Mouse (Mus musculus) midbrain, embryonic 15.5 days (tissue): Measurements from ENCODE around the gene Nars2. TPM values are rescaled to one million over a fixed set of nuclear protein-coding genes. Genes with fewer than 3 reads are reported as not detected.

Experiments
- ATAC-seq: fragments of 200-750 bp; cut with Nextera tagmentation; replicated peaks from 2 replicates; pipeline ENCODE4 v1.8.0; 2017; ENCODE audit warnings: moderate TSS enrichment
- H3K27ac ChIP-seq: fragments of 300-500 bp; sonication (generic); 2 replicates; pipeline ENCODE4 v1.5.1; 2015; ENCODE audit warnings: mild to moderate bottlenecking, inconsistent platforms
- H3K27me3 ChIP-seq: fragments of 300-500 bp; sonication (generic); replicated peaks from 2 replicates; pipeline ENCODE4 v1.6.1; 2015; ENCODE audit warnings: inconsistent platforms
- H3K36me3 ChIP-seq: fragments of 300-500 bp; sonication (generic); replicated peaks from 2 replicates; pipeline ENCODE4 v1.6.1; 2015; ENCODE audit warnings: inconsistent platforms
- H3K4me1 ChIP-seq: fragments of 300-500 bp; sonication (generic); 2 replicates; pipeline ENCODE4 v1.6.1; 2015; ENCODE audit warnings: inconsistent platforms
- H3K4me2 ChIP-seq: fragments of 300-500 bp; sonication (generic); 2 replicates; pipeline ENCODE4 v1.6.1; 2015; ENCODE audit warnings: inconsistent platforms, mild to moderate bottlenecking, moderate library complexity
- H3K4me3 ChIP-seq: fragments of 300-500 bp; sonication (generic); 2 replicates; pipeline ENCODE4 v1.5.1; 2015; ENCODE audit warnings: mild to moderate bottlenecking, inconsistent platforms
- H3K9ac ChIP-seq: fragments of 300-500 bp; sonication (generic); 2 replicates; pipeline ENCODE4 v1.6.1; 2015; ENCODE audit warnings: mild to moderate bottlenecking, inconsistent platforms
- H3K9me3 ChIP-seq: fragments of 300-500 bp; sonication (generic); 2 replicates; pipeline ENCODE4 v1.6.1; 2016; ENCODE audit warnings: inconsistent platforms
- WGBS: fragments of 180-500 bp; shearing (Covaris S2); methylation state at CpG from one replicate; pipeline ENCODE4 v1.1.7; 2015; ENCODE audit warnings: mixed read lengths; 5-methylcytosine and 5-hydroxymethylcytosine counted together
- polyA plus RNA-seq: library from polyadenylated mRNA; unstranded; fragments of >200 nt; fragmentation: Nextera tagmentation; extraction: Ambion mirVana; gene quantifications from 2 replicates; pipeline ENCODE4 v1.2.1, GENCODE M21; 2015

Gene Nars2
- polyA plus RNA-seq, 1 experiment from 2014 or later: 17.5 TPM

DNA sequence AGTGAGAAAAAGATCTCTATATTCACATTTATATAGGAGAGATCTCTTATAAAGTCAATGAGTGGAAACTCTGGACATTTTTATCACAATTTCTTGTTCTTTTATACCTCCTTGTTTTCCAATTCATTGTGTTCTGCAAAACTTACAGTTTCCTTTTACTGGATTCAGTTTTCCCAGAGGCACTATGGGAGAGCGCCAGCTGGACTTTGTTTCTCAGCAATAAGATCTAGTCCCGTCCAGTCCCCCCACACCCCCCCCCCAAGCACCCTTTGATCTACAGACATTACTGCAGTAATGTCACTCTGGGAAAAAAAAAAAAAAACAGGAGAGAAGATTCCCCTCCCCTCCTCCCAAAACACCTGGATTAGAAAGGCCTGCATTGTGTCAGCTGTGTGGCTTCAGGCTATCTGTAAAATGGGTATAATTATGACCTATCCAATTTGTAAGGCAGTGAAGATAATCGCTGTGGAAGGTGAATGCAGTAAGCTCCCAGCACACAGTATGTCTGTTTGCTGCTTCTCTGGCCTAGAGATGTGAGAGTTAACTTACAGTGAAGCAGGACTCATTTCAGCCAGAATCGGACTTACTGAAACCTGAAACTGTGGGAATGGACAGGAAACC lies 129.4 kb downstream of the Nars2 start:
- 36% methylated on average over 4 of the region's 4 CpGs for WGBS
- peak overlapping the region; percentile 79 for H3K4me3 ChIP-seq
- H3K27me3 ChIP-seq: no peaks in the 10 kb centered on the region
- peak overlapping the region; percentile 91 for H3K9ac ChIP-seq
- peaks cover 17% of the 10 kb centered on the region for H3K4me1 ChIP-seq
- no peak; the same call in 1 of the 2 replicates for ATAC-seq
- peak overlapping the region; percentile 82 for H3K27ac ChIP-seq
- H3K9me3 ChIP-seq: no peaks in the 10 kb centered on the region
- H3K36me3 ChIP-seq: no peaks in the 10 kb centered on the region
- H3K4me2 ChIP-seq: peak overlapping the region; percentile 76

DNA sequence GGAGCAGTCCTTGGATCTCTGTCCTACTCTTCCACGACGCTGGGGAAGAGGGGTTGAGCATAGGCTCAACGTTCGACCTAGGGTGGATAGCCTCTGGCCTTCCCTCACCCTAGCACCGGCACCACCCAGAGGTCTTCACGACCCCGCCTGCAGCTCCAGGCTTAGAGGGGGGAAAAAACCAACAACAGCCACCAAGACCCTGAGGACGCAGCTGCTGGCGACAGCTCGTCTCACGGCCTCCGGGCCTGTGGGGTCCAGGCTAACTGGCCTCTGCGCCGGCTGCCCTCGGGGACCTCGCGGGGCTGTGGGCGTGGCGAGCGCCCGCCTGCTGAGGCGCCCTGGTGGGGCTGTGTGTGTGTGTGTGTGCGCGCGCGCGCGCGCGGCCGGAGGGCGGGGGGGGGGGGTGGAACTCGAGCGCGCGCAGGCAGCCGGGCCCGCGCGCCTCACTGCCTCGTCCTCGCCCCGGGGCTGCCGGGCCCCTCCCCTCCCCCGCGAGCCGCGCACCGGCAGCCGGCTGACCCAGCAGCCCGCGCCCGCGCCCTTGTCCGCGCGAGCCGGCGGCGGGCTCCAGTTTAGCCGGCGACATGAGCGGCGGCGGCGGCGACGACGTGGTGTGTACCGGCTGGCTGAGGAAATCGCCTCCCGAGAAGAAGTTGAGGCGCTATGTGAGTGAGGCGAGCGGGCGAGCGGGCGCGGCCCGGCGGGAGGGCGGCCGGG lies 130.1 kb downstream of the Nars2 start, which contains the start of gene Gab2:
Gene Gab2, plus strand, starts transcription at position 345 of the 717 bp plus-strand sequence.
- Histone ChIP-seq H3K4me3 (peak within 1 kb of the TSS; percentile 79), H3K27me3 (no peaks in the 10 kb centered on the region), H3K4me1 (peaks cover 17% of the 10 kb centered on the region), H3K4me2 (peak within 1 kb of the TSS; percentile 76), H3K9me3 (no peaks in the 10 kb centered on the region), H3K27ac (peak within 1 kb of the TSS; percentile 82), H3K36me3 (no peaks in the 10 kb centered on the region), H3K9ac (peak within 1 kb of the TSS; percentile 91)
- ATAC-seq: peak; percentile 85
- under 1% methylated on average over 53 of the region's 83 CpGs for WGBS

GRCm38 (mm10) chr7:97081959-97082218 lies 130.6 kb downstream of the Nars2 start:
- Histone ChIP-seq H3K9me3 (no peaks in the 10 kb centered on the region), H3K4me2 (peak overlapping the region; percentile 76), H3K27ac (peak overlapping the region; percentile 82), H3K9ac (peak overlapping the region; percentile 91), H3K36me3 (no peaks in the 10 kb centered on the region), H3K4me3 (peak overlapping the region; percentile 79), H3K27me3 (no peaks in the 10 kb centered on the region), H3K4me1 (peaks cover 17% of the 10 kb centered on the region)
- under 1% methylated on average over 35 of the region's 38 CpGs for WGBS
- peak; percentile 71 for ATAC-seq

DNA sequence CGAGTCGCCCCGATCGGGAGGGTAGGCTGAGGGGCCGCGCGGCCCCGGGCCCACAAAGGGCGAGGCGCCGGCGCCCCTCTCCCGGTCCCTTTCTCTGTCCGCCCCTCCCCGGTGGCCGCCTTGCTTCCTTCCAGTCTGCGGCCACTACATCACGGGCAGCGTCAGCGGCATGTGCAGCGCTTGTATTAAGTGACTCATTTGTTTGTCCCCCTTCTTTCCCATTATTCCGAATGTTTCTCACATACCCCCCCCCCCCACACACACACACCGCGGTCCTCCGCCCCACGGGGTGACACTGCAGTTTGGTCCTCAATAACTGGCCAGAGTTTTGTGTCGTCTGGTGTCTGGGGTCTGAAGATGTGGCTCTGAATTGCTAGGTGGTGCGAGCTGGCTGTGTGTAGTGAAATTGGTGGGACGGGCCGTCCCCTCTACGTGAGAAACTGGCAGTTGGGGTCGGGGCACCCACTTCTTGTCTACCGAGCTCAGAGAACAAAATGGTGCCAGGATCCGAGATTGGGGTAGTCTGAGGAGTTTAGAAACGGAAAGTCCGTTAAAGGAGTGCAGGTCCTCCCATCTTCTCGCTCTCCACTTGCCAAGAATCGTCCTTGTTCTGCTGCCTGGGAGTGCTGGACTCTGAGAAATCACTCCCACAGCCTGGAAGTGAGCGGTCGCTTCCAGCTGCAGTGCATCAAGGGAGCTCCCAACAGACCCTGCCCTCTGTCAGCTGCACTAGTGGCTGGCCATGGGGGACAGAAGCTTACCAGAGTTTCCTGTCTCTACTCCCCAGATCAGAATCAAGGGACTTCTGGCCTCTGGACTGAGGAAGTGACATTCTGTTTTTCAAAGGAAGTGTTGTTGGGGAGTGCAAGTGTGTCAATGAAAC lies 131.2 kb downstream of the Nars2 start:
- peak overlapping the region; percentile 79 for H3K4me3 ChIP-seq
- H3K36me3 ChIP-seq: no peaks in the 10 kb centered on the region
- peaks cover 17% of the 10 kb centered on the region for H3K4me1 ChIP-seq
- H3K27me3 ChIP-seq: no peaks in the 10 kb centered on the region
- H3K9me3 ChIP-seq: no peaks in the 10 kb centered on the region
- under 1% methylated on average over 39 of the region's 40 CpGs for WGBS
- peak; percentile 72 for ATAC-seq
- peak overlapping the region; percentile 91 for H3K9ac ChIP-seq
- peak overlapping the region; percentile 82 for H3K27ac ChIP-seq
- peak overlapping the region; percentile 76 for H3K4me2 ChIP-seq

GRCm38 (mm10) chr7:97083579-97083978 lies 132.3 kb downstream of the Nars2 start:
- ATAC-seq: no peak
- Histone ChIP-seq H3K36me3 (no peaks in the 10 kb centered on the region), H3K27me3 (no peaks in the 10 kb centered on the region), H3K9me3 (no peaks in the 10 kb centered on the region), H3K4me3 (0 out of 2 replicates have a peak overlapping the region, but pooled peaks have one; percentile 79), H3K4me1 (peaks cover 17% of the 10 kb centered on the region), H3K9ac (no peak overlapping the region), H3K4me2 (0 out of 2 replicates have a peak overlapping the region, but pooled peaks have one; percentile 76), H3K27ac (no peak overlapping the region)
- 83% methylated on average over 9 of the region's 9 CpGs for WGBS

DNA sequence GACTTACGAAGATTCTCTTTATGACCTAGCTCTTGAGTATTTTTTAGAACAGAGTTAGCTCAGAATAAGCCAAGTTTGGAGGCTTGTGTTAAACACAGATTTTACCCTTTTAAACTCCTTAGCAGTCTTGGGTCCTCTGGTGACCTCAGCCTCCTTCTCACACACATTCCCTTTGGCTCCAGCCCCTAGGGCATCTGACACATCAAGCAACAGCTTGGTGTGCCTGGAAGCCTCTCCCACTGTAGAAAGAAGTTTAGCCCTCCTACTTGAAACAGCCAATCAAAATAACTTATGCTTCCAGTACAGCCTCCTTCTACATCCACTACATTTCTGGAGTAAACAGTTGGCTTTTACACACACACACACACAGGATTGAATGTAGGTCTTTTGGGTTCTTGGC lies 132.9 kb downstream of the Nars2 start:
- no peak for ATAC-seq
- no peak overlapping the region for H3K4me3 ChIP-seq
- H3K9ac ChIP-seq: no peak overlapping the region
- no peaks in the 10 kb centered on the region for H3K36me3 ChIP-seq
- H3K9me3 ChIP-seq: no peaks in the 10 kb centered on the region
- no peak overlapping the region for H3K4me2 ChIP-seq
- H3K4me1 ChIP-seq: peaks cover 17% of the 10 kb centered on the region
- H3K27ac ChIP-seq: no peak overlapping the region
- 95% methylated on average over 1 of the region's 1 CpGs for WGBS
- H3K27me3 ChIP-seq: no peaks in the 10 kb centered on the region

GRCm38 (mm10) chr7:97085291-97085690 lies 134.0 kb downstream of the Nars2 start:
- Histone ChIP-seq H3K27ac (no peak overlapping the region), H3K4me1 (peaks cover 17% of the 10 kb centered on the region), H3K4me3 (no peak overlapping the region), H3K27me3 (no peaks in the 10 kb centered on the region), H3K9ac (no peak overlapping the region), H3K4me2 (no peak overlapping the region), H3K36me3 (no peaks in the 10 kb centered on the region), H3K9me3 (no peaks in the 10 kb centered on the region)
- ATAC-seq: no peak
- WGBS: 12% methylated on average over 4 of the region's 4 CpGs

GRCm38 (mm10) chr7:97094241-97094640 lies 142.9 kb downstream of the Nars2 start:
- WGBS: 83% methylated on average over 3 of the region's 3 CpGs
- no peak overlapping the region for H3K4me3 ChIP-seq
- no peaks in the 10 kb centered on the region for H3K27me3 ChIP-seq
- H3K4me1 ChIP-seq: no peaks in the 10 kb centered on the region
- no peak overlapping the region for H3K4me2 ChIP-seq
- no peaks in the 10 kb centered on the region for H3K9me3 ChIP-seq
- no peak overlapping the region for H3K9ac ChIP-seq
- H3K36me3 ChIP-seq: no peaks in the 10 kb centered on the region
- ATAC-seq: no peak
- no peak overlapping the region for H3K27ac ChIP-seq

DNA sequence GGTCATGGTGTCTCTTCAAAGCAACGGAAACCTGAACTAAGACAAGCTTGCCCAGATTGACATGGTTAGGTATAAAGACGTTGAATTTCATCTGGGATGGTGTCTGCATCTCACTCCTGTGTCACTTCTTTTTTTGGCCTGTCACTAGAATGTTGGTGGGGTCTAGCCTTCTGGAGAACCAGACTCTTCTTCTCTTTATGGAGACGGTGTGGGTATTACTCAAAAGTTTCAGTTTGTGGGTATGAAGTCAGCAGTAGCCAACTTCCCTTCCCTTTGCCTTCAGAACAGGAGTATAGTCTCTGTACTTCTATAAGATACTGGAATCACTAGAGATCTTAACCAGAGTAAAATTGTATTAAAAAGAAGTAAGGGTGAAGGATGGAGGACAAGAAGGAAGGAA lies 156.8 kb downstream of the Nars2 start:
- Histone ChIP-seq H3K9ac (no peak overlapping the region), H3K4me3 (no peak overlapping the region), H3K27me3 (no peaks in the 10 kb centered on the region), H3K36me3 (no peaks in the 10 kb centered on the region), H3K9me3 (no peaks in the 10 kb centered on the region), H3K4me1 (no peaks in the 10 kb centered on the region), H3K4me2 (no peak overlapping the region), H3K27ac (no peak overlapping the region)
- WGBS: 94% methylated on average over 3 of the region's 3 CpGs
- no peak for ATAC-seq

Other genes starting within 250 kb of the Nars2 start
- gene Gab2, start 130.1 kb downstream of the Nars2 start, polyA plus RNA-seq: 22.3 and 23.3 TPM in 2 replicates